Mouse (Mus musculus): ENCODE measurements around the gene Cx3cl1. TPM values are rescaled to one million over a fixed set of nuclear protein-coding genes. Genes with fewer than 3 reads are reported as not detected.
A peak's percentile ranks its signal among the peaks of the same experiment; 100 is the strongest.

The Cx3cl1 gene
- polyA plus RNA-seq, 1 experiment from 2014 or later: 8.3 TPM

- H3K9ac ChIP-seq: no peak overlapping the region
Measured at GRCm38 (mm10) chr8:94746832-94747231, 25.0 kb upstream of the Cx3cl1 start.

GRCm38 (mm10) chr8:94748363-94748762 is 23.4 kb upstream of the Cx3cl1 start:
- H3K9ac ChIP-seq: no peak overlapping the region
- H3K36me3 ChIP-seq (replicated peaks): no peaks in the 10 kb centered on the region
- no peak overlapping the region for H3K27ac ChIP-seq
- no peak overlapping the region for H3K4me3 ChIP-seq (replicated peaks)
- 65% methylated on average over 4 of the region's 4 CpGs for WGBS
- no peak overlapping the region for H3K4me2 ChIP-seq
- ATAC-seq (ENCODE audit: low FRiP score): no peak
- no peaks in the 10 kb centered on the region for H3K4me1 ChIP-seq
- no peaks in the 10 kb centered on the region for H3K9me3 ChIP-seq
- H3K27me3 ChIP-seq: no peaks in the 10 kb centered on the region

More at GRCm38 (mm10) chr8:94746832-94747231, 25.0 kb upstream of the Cx3cl1 start:
- no peaks in the 10 kb centered on the region for H3K4me1 ChIP-seq
- H3K4me2 ChIP-seq: no peak overlapping the region
- no peak overlapping the region for H3K27ac ChIP-seq
- 86% methylated on average over 8 of the region's 8 CpGs for WGBS
- H3K9me3 ChIP-seq: no peaks in the 10 kb centered on the region
- no peak for ATAC-seq (ENCODE audit: low FRiP score)
- no peak overlapping the region for H3K4me3 ChIP-seq (replicated peaks)
- H3K27me3 ChIP-seq: no peaks in the 10 kb centered on the region
- no peaks in the 10 kb centered on the region for H3K36me3 ChIP-seq (replicated peaks)

GRCm38 (mm10) chr8:94749942-94750341 is 21.9 kb upstream of the Cx3cl1 start:
- Histone ChIP-seq H3K4me3 (replicated peaks) (no peak overlapping the region), H3K27me3 (no peaks in the 10 kb centered on the region), H3K9me3 (no peaks in the 10 kb centered on the region), H3K27ac (no peak overlapping the region), H3K4me2 (no peak overlapping the region), H3K9ac (no peak overlapping the region), H3K36me3 (replicated peaks) (no peaks in the 10 kb centered on the region), H3K4me1 (no peaks in the 10 kb centered on the region)
- no peak for ATAC-seq (ENCODE audit: low FRiP score)
- 70% methylated on average over 3 of the region's 3 CpGs for WGBS

- WGBS: 86% methylated on average over 10 of the region's 10 CpGs
- no peak for ATAC-seq (ENCODE audit: low FRiP score)
Measured at GRCm38 (mm10) chr8:94751023-94751849, 20.6 kb upstream of the Cx3cl1 start.

GRCm38 (mm10) chr8:94754006-94754405 is 17.8 kb upstream of the Cx3cl1 start:
- no peak for ATAC-seq (ENCODE audit: low FRiP score)
- no peak overlapping the region for H3K4me3 ChIP-seq (replicated peaks)
- H3K4me1 ChIP-seq: no peaks in the 10 kb centered on the region
- H3K4me2 ChIP-seq: no peak overlapping the region
- no peak overlapping the region for H3K9ac ChIP-seq
- H3K27ac ChIP-seq: no peak overlapping the region
- no peaks in the 10 kb centered on the region for H3K9me3 ChIP-seq
- no peaks in the 10 kb centered on the region for H3K27me3 ChIP-seq
- H3K36me3 ChIP-seq (replicated peaks): no peaks in the 10 kb centered on the region
- 93% methylated on average over 2 of the region's 2 CpGs for WGBS

More at GRCm38 (mm10) chr8:94751023-94751849, 20.6 kb upstream of the Cx3cl1 start:
- Histone ChIP-seq H3K4me2 (no peak overlapping the region), H3K4me1 (no peaks in the 10 kb centered on the region), H3K36me3 (replicated peaks) (no peaks in the 10 kb centered on the region), H3K27ac (no peak overlapping the region), H3K9me3 (no peaks in the 10 kb centered on the region), H3K27me3 (no peaks in the 10 kb centered on the region), H3K9ac (no peak overlapping the region), H3K4me3 (replicated peaks) (no peak overlapping the region)

- no peak overlapping the region for H3K27ac ChIP-seq
- no peaks in the 10 kb centered on the region for H3K36me3 ChIP-seq (replicated peaks)
- no peaks in the 10 kb centered on the region for H3K4me1 ChIP-seq
- H3K9me3 ChIP-seq: no peaks in the 10 kb centered on the region
- no peak overlapping the region for H3K4me2 ChIP-seq
- H3K27me3 ChIP-seq: no peaks in the 10 kb centered on the region
- H3K9ac ChIP-seq: no peak overlapping the region
- no peak for ATAC-seq (ENCODE audit: low FRiP score)
- 72% methylated on average over 2 of the region's 2 CpGs for WGBS
- no peak overlapping the region for H3K4me3 ChIP-seq (replicated peaks)
Measured at GRCm38 (mm10) chr8:94754486-94754885, 17.3 kb upstream of the Cx3cl1 start.

GRCm38 (mm10) chr8:94767035-94767434 is 4.8 kb upstream of the Cx3cl1 start:
- no peaks in the 10 kb centered on the region for H3K36me3 ChIP-seq (replicated peaks)
- no peak for ATAC-seq (ENCODE audit: low FRiP score)
- H3K4me1 ChIP-seq: peaks cover 11% of the 10 kb centered on the region
- no peak overlapping the region for H3K4me2 ChIP-seq
- no peaks in the 10 kb centered on the region for H3K9me3 ChIP-seq
- peaks cover 22% of the 10 kb centered on the region for H3K27me3 ChIP-seq
- H3K9ac ChIP-seq: no peak overlapping the region
- no peak overlapping the region for H3K27ac ChIP-seq
- WGBS: 80% methylated on average over 9 of the region's 9 CpGs
- H3K4me3 ChIP-seq (replicated peaks): no peak overlapping the region

GRCm38 (mm10) chr8:94770945-94771344 is 864 bp upstream of the Cx3cl1 start:
- Histone ChIP-seq H3K27me3 (peaks cover 38% of the 10 kb centered on the region), H3K4me1 (peaks cover 36% of the 10 kb centered on the region), H3K36me3 (replicated peaks) (no peaks in the 10 kb centered on the region), H3K4me3 (replicated peaks) (no peak overlapping the region), H3K9me3 (no peaks in the 10 kb centered on the region), H3K4me2 (0 out of 2 replicates have a peak overlapping the region, but pooled peaks have one; percentile 94), H3K9ac (no peak overlapping the region), H3K27ac (no peak overlapping the region)
- no peak for ATAC-seq (ENCODE audit: low FRiP score)
- 63% methylated on average over 6 of the region's 6 CpGs for WGBS

- Histone ChIP-seq H3K9ac (no peak overlapping the region), H3K9me3 (no peaks in the 10 kb centered on the region), H3K27me3 (peaks cover 38% of the 10 kb centered on the region), H3K4me1 (peaks cover 36% of the 10 kb centered on the region), H3K36me3 (replicated peaks) (no peaks in the 10 kb centered on the region), H3K4me3 (replicated peaks) (peak overlapping the region; percentile 56), H3K4me2 (peak overlapping the region; percentile 94), H3K27ac (no peak overlapping the region)
- WGBS: 45% methylated on average over 6 of the region's 6 CpGs
- ATAC-seq (ENCODE audit: low FRiP score): no peak
Measured at GRCm38 (mm10) chr8:94773048-94773447, 1.2 kb downstream of the Cx3cl1 start.

- H3K27ac ChIP-seq: peak overlapping the region; percentile 36; the same call in 1 of the 2 replicates
- 13% methylated on average over 12 of the region's 12 CpGs for WGBS
- H3K4me3 ChIP-seq (replicated peaks): peak overlapping the region; percentile 56
- peak overlapping the region; percentile 94 for H3K4me2 ChIP-seq
- H3K9me3 ChIP-seq: no peaks in the 10 kb centered on the region
- ATAC-seq (ENCODE audit: low FRiP score): peak; percentile 47; the same call in 1 of the 2 replicates
- H3K4me1 ChIP-seq: peaks cover 40% of the 10 kb centered on the region
- peaks cover 38% of the 10 kb centered on the region for H3K27me3 ChIP-seq
- 0 out of 2 replicates have a peak overlapping the region, but pooled peaks have one; percentile 12 for H3K9ac ChIP-seq
- no peaks in the 10 kb centered on the region for H3K36me3 ChIP-seq (replicated peaks)
Measured at GRCm38 (mm10) chr8:94773700-94774171, 1.9 kb downstream of the Cx3cl1 start.

- Histone ChIP-seq H3K4me1 (peaks cover 42% of the 10 kb centered on the region), H3K27me3 (peaks cover 38% of the 10 kb centered on the region)
- WGBS: 87% methylated on average over 1 of the region's 1 CpGs
Measured at GRCm38 (mm10) chr8:94774601-94775000, 2.8 kb downstream of the Cx3cl1 start.

GRCm38 (mm10) chr8:94776346-94776745 is 4.5 kb downstream of the Cx3cl1 start:
- 86% methylated on average over 2 of the region's 2 CpGs for WGBS
- no peaks in the 10 kb centered on the region for H3K36me3 ChIP-seq (replicated peaks)
- H3K9me3 ChIP-seq: no peaks in the 10 kb centered on the region
- H3K4me1 ChIP-seq: peaks cover 38% of the 10 kb centered on the region
- no peak overlapping the region for H3K9ac ChIP-seq
- peaks cover 22% of the 10 kb centered on the region for H3K27me3 ChIP-seq
- no peak for ATAC-seq (ENCODE audit: low FRiP score)
- no peak overlapping the region for H3K4me2 ChIP-seq
- no peak overlapping the region for H3K27ac ChIP-seq
- no peak overlapping the region for H3K4me3 ChIP-seq (replicated peaks)

More at GRCm38 (mm10) chr8:94774601-94775000, 2.8 kb downstream of the Cx3cl1 start:
- Histone ChIP-seq H3K4me3 (replicated peaks) (no peak overlapping the region), H3K9ac (no peak overlapping the region), H3K4me2 (no peak overlapping the region), H3K27ac (no peak overlapping the region), H3K9me3 (no peaks in the 10 kb centered on the region), H3K36me3 (replicated peaks) (no peaks in the 10 kb centered on the region)
- no peak for ATAC-seq (ENCODE audit: low FRiP score)
